ENCODE assay signal across 17 mouse cellular contexts in genomic region chr3:135673041-135673440, GRCm38 (mm10). TPM values are rescaled to one million over a fixed set of nuclear protein-coding genes. Genes with fewer than 3 reads are reported as not detected.
DNase-seq lines count a peak whose midpoint lies in the region; ATAC-seq and TF ChIP-seq lines count a peak whose summit lies in the region.
"Had no signal": no experiment of that assay in that cellular context is flagged by ENCODE, and none has a peak within 500 bp of the region (broad histone marks: within the 10 kb centered on the region; RNA-seq: fewer than 3 reads in every experiment).

No protein-coding gene starts in this region.

- no peak overlapping the region for H3K4me3 ChIP-seq in limb, embryonic 15.5 days
- no peak overlapping the region for H3K4me3 ChIP-seq in limb, embryonic 10.5 days
- no peak overlapping the region for H3K4me3 ChIP-seq in midbrain, embryonic 13.5 days (replicated peaks)
- no peak overlapping the region for H3K4me3 ChIP-seq in midbrain, embryonic 11.5 days (ENCODE audit: low read depth, low read length)
- no peak overlapping the region for H3K4me3 ChIP-seq in intestine, postnatal 0 days (ENCODE audit: low read depth, low read length)
- no peak overlapping the region for H3K4me3 ChIP-seq in stomach, postnatal 0 days (ENCODE audit: low read depth, low read length)
- H3K4me3 ChIP-seq: forebrain, embryonic 10.5 days; heart, embryonic 10.5 days; left cerebral cortex, adult 2 months; liver, embryonic 13.5 days had no signal

- H3K27ac ChIP-seq in limb, embryonic 15.5 days = 0 out of 2 replicates have a peak overlapping the region, but pooled peaks have one; percentile 9
- no peak overlapping the region for H3K27ac ChIP-seq in limb, embryonic 10.5 days
- H3K27ac ChIP-seq in midbrain, embryonic 13.5 days = peak overlapping the region; percentile 14; the same call in 1 of the 2 replicates
- no peak overlapping the region for H3K27ac ChIP-seq in midbrain, embryonic 11.5 days (ENCODE audit: low read depth, low read length)
- H3K27ac ChIP-seq in intestine, postnatal 0 days (ENCODE audit: low read depth, low read length) = peak overlapping the region; percentile 81
- peak overlapping the region; percentile 35 for H3K27ac ChIP-seq in stomach, postnatal 0 days (replicated peaks)
- H3K27ac ChIP-seq: forebrain, embryonic 10.5 days; left cerebral cortex, adult 2 months; liver, embryonic 13.5 days had no signal

- H3K36me3 ChIP-seq in limb, embryonic 15.5 days = no peaks in the 10 kb centered on the region; the same call in 1 of the 2 replicates
- peaks cover 6% of the 10 kb centered on the region for H3K36me3 ChIP-seq in limb, embryonic 10.5 days
- H3K36me3 ChIP-seq in midbrain, embryonic 13.5 days = peaks cover 4% of the 10 kb centered on the region; the same call in 1 of the 2 replicates
- no peaks in the 10 kb centered on the region for H3K36me3 ChIP-seq in midbrain, embryonic 11.5 days (ENCODE audit: control insufficient read depth, insufficient read depth, low read length)
- H3K36me3 ChIP-seq in intestine, postnatal 0 days (ENCODE audit: control insufficient read depth, insufficient read depth) = no peaks in the 10 kb centered on the region
- no peaks in the 10 kb centered on the region for H3K36me3 ChIP-seq in stomach, postnatal 0 days (ENCODE audit: control insufficient read depth, insufficient read depth, low read length)

- peaks cover 26% of the 10 kb centered on the region for H3K4me1 ChIP-seq in limb, embryonic 15.5 days
- peaks cover 18% of the 10 kb centered on the region for H3K4me1 ChIP-seq in limb, embryonic 10.5 days
- peaks cover 34% of the 10 kb centered on the region for H3K4me1 ChIP-seq in midbrain, embryonic 13.5 days (replicated peaks)
- H3K4me1 ChIP-seq in midbrain, embryonic 11.5 days (ENCODE audit: control insufficient read depth, insufficient read depth, low read length) = peaks cover 3% of the 10 kb centered on the region; the same call in 1 of the 2 replicates
- H3K4me1 ChIP-seq in intestine, postnatal 0 days (replicated peaks; ENCODE audit: control insufficient read depth, insufficient read depth, low read length) = peaks cover 19% of the 10 kb centered on the region
- 0 out of 2 replicates have a peak, but pooled peaks cover 4% of the 10 kb centered on the region for H3K4me1 ChIP-seq in stomach, postnatal 0 days (replicated peaks; ENCODE audit: control insufficient read depth, insufficient read depth)

- no peak for DNase-seq in limb, embryonic 10.5 days (ENCODE audit: low spot score)
- no peak for DNase-seq in midbrain, embryonic 11.5 days (ENCODE audit: low spot score, missing footprints)
- no peak for DNase-seq in stomach, postnatal 0 days (ENCODE audit: low spot score)
- no peak for DNase-seq in layer of hippocampus, adult 9-11 months
- DNase-seq: adrenal gland, postnatal 10 days; heart, postnatal 14 days; kidney, adult 2 months; kidney, postnatal 10 days; liver, embryonic 13.5 days; retina, postnatal 1 day; thymus, postnatal 25 days had no signal

- H3K27me3 ChIP-seq in limb, embryonic 15.5 days = no peaks in the 10 kb centered on the region
- H3K27me3 ChIP-seq in limb, embryonic 10.5 days (ENCODE audit: low read depth, poor library complexity, severe bottlenecking) = no peaks in the 10 kb centered on the region
- no peaks in the 10 kb centered on the region for H3K27me3 ChIP-seq in midbrain, embryonic 13.5 days
- H3K27me3 ChIP-seq in midbrain, embryonic 11.5 days (ENCODE audit: control insufficient read depth, insufficient read depth, low read length) = no peaks in the 10 kb centered on the region
- no peaks in the 10 kb centered on the region for H3K27me3 ChIP-seq in intestine, postnatal 0 days (replicated peaks; ENCODE audit: control insufficient read depth, insufficient read depth, low read length)
- no peaks in the 10 kb centered on the region for H3K27me3 ChIP-seq in stomach, postnatal 0 days (ENCODE audit: control insufficient read depth, insufficient read depth, low read length)
- H3K27me3 ChIP-seq: liver, embryonic 13.5 days had no signal

- no peak overlapping the region for H3K9ac ChIP-seq in limb, embryonic 15.5 days
- no peak overlapping the region for H3K9ac ChIP-seq in midbrain, embryonic 13.5 days (replicated peaks)
- H3K9ac ChIP-seq in midbrain, embryonic 11.5 days (ENCODE audit: low read length) = no peak overlapping the region
- H3K9ac ChIP-seq in intestine, postnatal 0 days (ENCODE audit: low read depth, low read length) = no peak overlapping the region
- H3K9ac ChIP-seq in stomach, postnatal 0 days (ENCODE audit: low read length) = no peak overlapping the region
- H3K9ac ChIP-seq: liver, embryonic 13.5 days had no signal

- no peak for ATAC-seq in limb, embryonic 15.5 days (ENCODE audit: insufficient number of reproducible peaks, low FRiP score, low TSS enrichment, low read depth)
- ATAC-seq in midbrain, embryonic 13.5 days = no peak
- ATAC-seq in midbrain, embryonic 11.5 days (ENCODE audit: low FRiP score) = no peak
- ATAC-seq in intestine, postnatal 0 days = peak; percentile 28
- no peak for ATAC-seq in stomach, postnatal 0 days (ENCODE audit: low FRiP score, low TSS enrichment)

- TF ChIP-seq EP300 in stomach, postnatal 0 days (optimal IDR thresholded peaks at IDR 0.05) = no peak

- TF ChIP-seq CTCF in intestine, postnatal 0 days (IDR thresholded peaks at IDR 0.05; ENCODE audit: low read depth) = no peak
- TF ChIP-seq CTCF in stomach, postnatal 0 days (IDR thresholded peaks at IDR 0.05; ENCODE audit: low read depth) = no peak

- H3K9me3 ChIP-seq in limb, embryonic 15.5 days = no peaks in the 10 kb centered on the region
- no peaks in the 10 kb centered on the region for H3K9me3 ChIP-seq in limb, embryonic 10.5 days (replicated peaks)
- H3K9me3 ChIP-seq in midbrain, embryonic 13.5 days = no peaks in the 10 kb centered on the region
- no peaks in the 10 kb centered on the region for H3K9me3 ChIP-seq in midbrain, embryonic 11.5 days (ENCODE audit: control insufficient read depth, low read length)
- no peaks in the 10 kb centered on the region for H3K9me3 ChIP-seq in intestine, postnatal 0 days (ENCODE audit: control insufficient read depth)
- H3K9me3 ChIP-seq in stomach, postnatal 0 days (ENCODE audit: control insufficient read depth, low read length) = no peaks in the 10 kb centered on the region
- H3K9me3 ChIP-seq: forebrain, embryonic 10.5 days; heart, embryonic 10.5 days; liver, embryonic 13.5 days had no signal

- H3K4me2 ChIP-seq in limb, embryonic 15.5 days = no peak overlapping the region
- H3K4me2 ChIP-seq in midbrain, embryonic 13.5 days (replicated peaks) = no peak overlapping the region
- no peak overlapping the region for H3K4me2 ChIP-seq in midbrain, embryonic 11.5 days
- H3K4me2 ChIP-seq in intestine, postnatal 0 days (replicated peaks; ENCODE audit: low read depth) = no peak overlapping the region
- H3K4me2 ChIP-seq in stomach, postnatal 0 days (replicated peaks; ENCODE audit: low read depth) = no peak overlapping the region

- WGBS in limb, embryonic 15.5 days = 84% methylated on average over 4 of the region's 4 CpGs
- WGBS in limb, embryonic 10.5 days = 94% methylated on average over 4 of the region's 4 CpGs
- WGBS in midbrain, embryonic 13.5 days = 79% methylated on average over 4 of the region's 4 CpGs
- WGBS in midbrain, embryonic 11.5 days = 81% methylated on average over 4 of the region's 4 CpGs
- 65% methylated on average over 4 of the region's 4 CpGs for WGBS in intestine, postnatal 0 days
- 44% methylated on average over 4 of the region's 4 CpGs for WGBS in stomach, postnatal 0 days

RNA-seq across cellular contexts. Expression of gene Nfkb1, which starts 18.3 kb away (rescaled TPM):
- polyA plus RNA-seq in limb, embryonic 15.5 days (2015; fragmentation: Nextera tagmentation; extraction: Ambion mirVana) = 18.5 and 18.8 TPM in 2 replicates
- polyA plus RNA-seq in limb, embryonic 10.5 days (2016; fragmentation: Nextera tagmentation; extraction: Ambion mirVana) = 10.7 and 12.0 TPM in 2 replicates
- polyA plus RNA-seq in midbrain, embryonic 13.5 days (2015; fragmentation: Nextera tagmentation; extraction: Ambion mirVana) = 6.8 and 7.2 TPM in 2 replicates
- 10.5 and 10.8 TPM in 2 replicates for polyA plus RNA-seq in midbrain, embryonic 11.5 days (2014; fragmentation: Nextera tagmentation; extraction: Ambion mirVana)
- 15.2 and 16.7 TPM in 2 replicates for polyA plus RNA-seq in intestine, postnatal 0 days (2015; fragmentation: Nextera tagmentation; extraction: Ambion mirVana)
- polyA plus RNA-seq in stomach, postnatal 0 days (2015; fragmentation: Nextera tagmentation; extraction: Ambion mirVana) = 13.7 and 16.7 TPM in 2 replicates

Comparison
In these comparisons a context has a peak if more than half of its experiments do, and no peak if none do; other contexts are left out.
1. H3K27ac ChIP-seq: peak in limb, embryonic 15.5 days (single experiment), midbrain, embryonic 13.5 days (single experiment), intestine, postnatal 0 days (single experiment) and stomach, postnatal 0 days (single experiment); none in limb, embryonic 10.5 days (single experiment) and midbrain, embryonic 11.5 days (single experiment).